Mouse (Mus musculus): Measurements from ENCODE around the gene Arhgef3. TPM values are rescaled to one million over a fixed set of nuclear protein-coding genes. Genes with fewer than 3 reads are reported as not detected.
"Not testable (repeated sequence)": the region's sequence is repeated elsewhere in the genome, so short reads cannot be mapped to it uniquely, and the experiment has no call there.

Gene Arhgef3
- total RNA-seq, 2 experiments from 2014 or later = 27.5 to 37.7 TPM

- peak in 1 of 2 experiments; percentile 46 for DNase-seq
- intact Hi-C loops (cut with DNase I) = no loop called here
Observed at GRCm38 (mm10) chr14:27246424-27246823, 131.7 kb downstream of the Arhgef3 start.

- intact Hi-C loops (cut with DNase I); DNase-seq: not testable (repeated sequence)
Observed at GRCm38 (mm10) chr14:27246948-27247347, 132.2 kb downstream of the Arhgef3 start.

GRCm38 (mm10) chr14:27249121-27249520 is 134.4 kb downstream of the Arhgef3 start:
- intact Hi-C loops (cut with DNase I) = no loop called here
- DNase-seq = no peak

GRCm38 (mm10) chr14:27250281-27250789 is 135.6 kb downstream of the Arhgef3 start:
- no peak for DNase-seq
- intact Hi-C loops (cut with DNase I) = loop anchor here (5.0 kb wide), 1 partner anchor 42 kb away; no protein-coding TSS in a partner anchor

- intact Hi-C loops (cut with DNase I) = loop anchor here (5.0 kb wide), 1 partner anchor 39 kb away; no protein-coding TSS in a partner anchor
- no peak for DNase-seq
Observed at GRCm38 (mm10) chr14:27253391-27253790, 138.7 kb downstream of the Arhgef3 start.

- DNase-seq = no peak
- intact Hi-C loops (cut with DNase I) = no loop called here
Observed at GRCm38 (mm10) chr14:27262349-27262748, 147.7 kb downstream of the Arhgef3 start.

GRCm38 (mm10) chr14:27266601-27267000 is 151.9 kb downstream of the Arhgef3 start:
- intact Hi-C loops (cut with DNase I) = no loop called here

GRCm38 (mm10) chr14:27268137-27268536 is 153.4 kb downstream of the Arhgef3 start:
- DNase-seq = no peak
- intact Hi-C loops (cut with DNase I) = no loop called here

More at GRCm38 (mm10) chr14:27266601-27267000, 151.9 kb downstream of the Arhgef3 start:
- DNase-seq = no peak

GRCm38 (mm10) chr14:27268986-27269700 is 154.4 kb downstream of the Arhgef3 start:
- no peak for DNase-seq
- intact Hi-C loops (cut with DNase I) = no loop called here

GRCm38 (mm10) chr14:27269836-27270235 is 155.1 kb downstream of the Arhgef3 start:
- intact Hi-C loops (cut with DNase I) = no loop called here

GRCm38 (mm10) chr14:27270466-27270865 is 155.8 kb downstream of the Arhgef3 start:
- DNase-seq = no peak
- intact Hi-C loops (cut with DNase I) = no loop called here

More at GRCm38 (mm10) chr14:27269836-27270235, 155.1 kb downstream of the Arhgef3 start:
- DNase-seq = no peak

- intact Hi-C loops (cut with DNase I) = no loop called here
- no peak for DNase-seq
Observed at GRCm38 (mm10) chr14:27271371-27272071, 156.8 kb downstream of the Arhgef3 start.

GRCm38 (mm10) chr14:27272072-27272834 is 157.6 kb downstream of the Arhgef3 start:
- intact Hi-C loops (cut with DNase I) = no loop called here
- no peak for DNase-seq

GRCm38 (mm10) chr14:27272835-27273138 is 158.1 kb downstream of the Arhgef3 start:
- DNase-seq = no peak
- intact Hi-C loops (cut with DNase I) = no loop called here

GRCm38 (mm10) chr14:27273169-27273568 is 158.5 kb downstream of the Arhgef3 start:
- no peak for DNase-seq
- intact Hi-C loops (cut with DNase I) = no loop called here

- intact Hi-C loops (cut with DNase I) = no loop called here
- DNase-seq = no peak
Observed at GRCm38 (mm10) chr14:27277259-27277658, 162.6 kb downstream of the Arhgef3 start.

GRCm38 (mm10) chr14:27280201-27280890 is 165.6 kb downstream of the Arhgef3 start:
- DNase-seq = no peak

GRCm38 (mm10) chr14:27283956-27284355 is 169.3 kb downstream of the Arhgef3 start:
- intact Hi-C loops (cut with DNase I) = no loop called here
- no peak for DNase-seq

More at GRCm38 (mm10) chr14:27280201-27280890, 165.6 kb downstream of the Arhgef3 start:
- intact Hi-C loops (cut with DNase I) = no loop called here

- no peak for DNase-seq
Observed at GRCm38 (mm10) chr14:27286202-27286601, 171.5 kb downstream of the Arhgef3 start.

GRCm38 (mm10) chr14:27289053-27289452 is 174.4 kb downstream of the Arhgef3 start:
- no peak for DNase-seq
- intact Hi-C loops (cut with DNase I) = no loop called here

More at GRCm38 (mm10) chr14:27286202-27286601, 171.5 kb downstream of the Arhgef3 start:
- intact Hi-C loops (cut with DNase I) = no loop called here
